Mouse (Mus musculus) inflammation-experienced regulatory T-cells, adult 6 months (primary cell): ENCODE data around the gene Grik3. TPM values are rescaled to one million over a fixed set of nuclear protein-coding genes. Genes with fewer than 3 reads are reported as not detected.
"Not testable (repeated sequence)": the region's sequence is repeated elsewhere in the genome, so short reads cannot be mapped to it uniquely, and the experiment has no call there.

Experiments used
- ATAC-seq: one replicate; pipeline ENCODE4 v1.8.0; 2017
- polyA plus RNA-seq, 3 experiments: library from polyadenylated mRNA; unstranded; fragments of 100-300 nt; shearing (Covaris generic); gene quantifications; one replicate each; pipeline ENCODE4 v1.2.1; 2017

The Grik3 gene
- polyA plus RNA-seq, 3 experiments from 2014 or later = not detected

DNA sequence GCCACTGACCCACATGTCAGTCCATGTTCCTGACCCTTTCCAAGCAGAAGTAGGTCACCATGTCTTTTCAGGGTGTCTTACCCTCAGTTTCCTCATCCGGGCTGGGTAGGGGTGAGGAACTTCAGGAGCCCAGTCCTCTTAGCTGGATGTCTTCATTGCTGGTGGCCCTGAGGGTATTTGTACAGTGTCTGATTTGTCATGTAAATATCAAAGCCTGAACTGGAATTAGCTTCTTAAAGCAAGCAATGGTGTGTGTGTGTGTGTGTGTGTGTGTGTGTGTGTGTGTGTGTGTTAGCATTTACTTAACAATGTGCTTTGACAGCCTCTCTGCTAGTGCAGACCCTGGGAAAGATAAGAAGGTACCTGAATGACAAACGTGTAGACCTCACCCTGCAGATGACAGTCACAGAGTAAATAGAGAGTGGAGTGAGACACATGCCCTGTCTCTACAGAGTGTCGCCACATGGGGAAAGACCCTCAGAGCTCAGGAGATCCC lies 109.1 kb downstream of the Grik3 start:
- no peak for ATAC-seq

DNA sequence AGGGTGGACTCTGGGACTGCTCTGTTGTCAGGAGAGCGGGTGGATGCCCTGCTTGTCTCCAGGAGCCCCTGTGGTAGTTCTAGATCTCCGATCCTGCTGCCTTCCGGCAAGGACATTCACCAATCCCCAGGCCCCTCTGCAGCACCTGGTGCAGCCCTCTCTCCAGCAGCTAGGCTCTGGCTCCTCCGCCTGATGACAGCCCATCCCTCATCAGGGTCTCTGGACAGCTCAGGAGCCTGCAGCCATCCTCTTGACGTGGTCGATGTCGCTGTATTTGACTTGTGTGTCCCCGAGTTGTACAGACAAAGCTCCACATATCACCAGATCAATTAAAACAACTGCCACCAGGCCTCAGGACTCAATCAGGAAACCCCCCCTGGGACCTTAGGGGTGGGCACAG lies 110.1 kb downstream of the Grik3 start:
- no peak for ATAC-seq

DNA sequence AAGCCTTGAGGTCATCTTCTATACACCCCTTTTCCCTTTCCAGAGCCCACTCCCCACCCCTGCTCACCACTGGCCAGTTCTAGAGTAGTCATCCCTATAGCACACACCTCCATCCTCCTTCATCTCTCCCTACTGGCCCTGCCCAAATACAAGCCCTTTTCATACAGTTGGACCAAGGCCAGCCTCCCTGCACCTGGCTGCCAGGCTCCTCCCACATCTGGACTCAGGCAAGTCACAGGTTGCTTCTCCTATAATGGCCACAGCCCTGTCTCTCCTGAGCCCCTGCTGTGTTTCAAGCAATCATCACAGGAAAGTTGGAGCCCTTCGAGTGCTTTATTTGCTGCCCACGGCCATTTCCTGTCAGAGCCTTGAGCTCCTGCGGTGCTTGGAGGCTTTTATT lies 110.8 kb downstream of the Grik3 start:
- no peak for ATAC-seq

DNA sequence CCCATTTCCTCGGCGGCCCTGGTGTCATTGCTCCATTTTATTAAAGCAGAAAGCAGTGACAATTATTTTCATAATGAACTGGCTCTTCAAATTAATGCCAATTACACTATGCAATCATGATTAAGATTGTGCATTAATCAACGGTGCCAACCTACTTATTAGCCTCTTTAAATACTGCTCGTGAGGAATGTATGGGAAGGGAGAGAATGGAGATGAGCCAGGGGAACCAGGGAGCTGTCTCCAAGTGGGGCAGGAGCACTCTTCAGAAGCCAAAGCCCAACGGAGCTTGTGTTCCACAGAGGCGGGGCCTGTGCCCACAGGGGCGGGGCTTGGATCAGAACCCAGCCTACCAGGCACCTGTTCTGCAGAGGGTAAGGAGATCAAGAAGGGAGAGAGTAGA lies 114.0 kb downstream of the Grik3 start:
- ATAC-seq = no peak

DNA sequence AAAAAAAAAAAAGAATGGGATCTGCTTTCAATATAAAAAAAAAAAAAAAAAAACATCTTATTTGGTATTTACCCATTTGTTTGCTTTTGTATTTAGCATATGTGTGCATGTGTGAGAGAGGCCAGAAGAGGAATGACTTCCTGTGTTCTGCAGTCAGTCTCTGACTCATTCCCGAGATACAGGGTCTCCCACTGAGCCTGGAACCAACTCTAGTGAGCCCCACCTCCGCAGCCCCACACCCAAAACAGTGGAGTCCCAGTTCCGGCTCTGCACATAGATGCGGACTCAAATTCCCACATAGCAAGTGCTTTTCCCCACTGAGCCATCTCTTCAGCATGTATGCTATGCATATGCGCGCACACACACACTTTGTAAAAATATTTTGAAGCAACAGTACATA lies 115.6 kb downstream of the Grik3 start:
- ATAC-seq = no peak

DNA sequence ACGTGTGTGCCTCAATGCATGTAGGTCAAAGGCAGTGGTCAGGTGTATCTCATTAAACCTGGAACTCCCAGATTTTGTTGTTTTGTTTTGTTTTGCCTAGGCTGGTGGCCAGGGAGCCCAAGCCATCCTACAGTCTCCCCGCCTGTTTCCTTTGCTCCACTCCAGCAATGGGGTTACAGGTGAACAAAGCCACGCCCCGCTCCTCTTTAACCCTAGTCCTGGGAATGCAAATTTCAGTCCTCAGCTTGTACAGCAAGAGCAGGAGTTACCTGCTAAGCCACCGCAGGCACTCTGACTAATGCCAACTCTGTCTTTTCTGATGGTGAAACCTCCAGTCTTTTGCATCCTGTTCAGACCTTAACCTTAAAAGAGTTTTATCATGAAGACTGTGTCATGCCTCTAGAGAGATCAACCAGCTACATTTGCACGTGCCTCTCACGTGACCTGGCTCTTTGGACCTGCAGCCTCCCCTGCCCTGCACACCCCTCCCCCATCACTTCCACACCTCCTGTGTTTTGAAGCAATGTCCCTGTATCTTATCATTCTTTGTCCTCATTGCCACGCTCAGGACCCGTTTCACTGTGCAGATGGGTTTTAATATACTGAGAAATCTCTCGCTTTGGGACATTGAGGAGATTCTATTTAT lies 117.0 kb downstream of the Grik3 start:
- no peak for ATAC-seq

DNA sequence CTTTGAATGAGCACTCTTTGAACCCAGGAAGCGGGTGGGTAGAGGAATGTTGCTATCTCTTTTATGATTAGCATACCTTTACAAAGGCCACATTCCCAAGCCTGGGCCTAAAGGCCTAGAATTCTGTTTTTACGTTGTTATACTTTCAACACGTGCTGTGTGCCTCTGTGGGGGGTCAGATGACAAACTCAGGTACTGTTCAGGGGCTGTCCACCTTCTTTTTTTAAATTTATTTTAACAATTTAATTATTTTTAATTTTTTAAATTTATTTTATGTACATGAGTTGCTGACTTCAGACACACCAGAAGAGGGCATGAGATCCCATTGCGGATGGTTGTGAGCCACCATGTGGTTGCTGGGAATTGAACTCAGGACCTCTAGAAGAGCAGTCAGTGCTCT lies 118.4 kb downstream of the Grik3 start:
- ATAC-seq = not testable (repeated sequence)

DNA sequence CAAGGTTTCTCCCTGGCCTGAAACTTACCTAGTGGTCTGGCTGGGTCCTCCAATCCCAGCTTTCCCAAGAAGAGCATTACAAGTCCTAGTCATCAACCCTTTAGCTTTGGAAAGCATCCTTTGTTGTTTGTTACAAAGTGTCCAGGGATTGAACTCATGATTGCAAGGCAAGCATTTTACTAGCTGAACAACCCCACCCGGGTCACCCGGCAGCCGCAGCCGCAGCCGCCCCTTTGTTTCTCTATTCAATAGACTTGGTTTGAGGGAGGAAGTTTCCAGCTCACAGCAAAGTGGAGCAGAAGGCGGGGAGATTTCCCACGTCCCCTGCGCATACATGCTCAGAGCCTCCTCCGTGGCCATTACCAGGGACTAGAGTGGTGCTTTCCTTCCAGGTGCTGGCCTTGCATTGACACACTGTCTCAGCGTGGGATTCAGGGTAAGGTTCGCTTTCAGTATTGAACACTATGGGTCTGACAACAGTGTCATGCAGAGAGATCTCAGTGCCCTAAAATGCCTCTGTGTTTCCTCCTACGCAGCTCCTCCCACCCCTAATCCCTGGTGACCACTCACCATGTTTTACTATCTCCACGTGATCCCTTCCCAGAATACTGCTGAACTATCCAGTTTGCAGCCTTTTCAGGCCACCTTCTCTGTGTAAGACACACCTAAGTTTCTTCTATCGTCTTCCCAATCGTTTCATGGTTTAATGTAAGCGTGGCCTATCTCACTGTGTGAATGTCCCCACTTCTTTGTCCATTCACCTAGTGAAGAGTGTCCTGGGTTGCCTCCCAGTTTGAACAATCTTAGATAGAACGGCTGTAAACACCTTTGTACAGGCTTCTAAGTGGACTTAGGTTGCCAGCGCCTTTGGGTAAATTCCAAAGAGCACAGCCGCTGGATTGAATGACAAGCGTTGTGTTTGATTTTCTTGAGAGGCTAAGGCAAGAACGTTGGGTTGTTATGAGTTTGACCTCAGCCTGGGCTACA lies 119.1 kb downstream of the Grik3 start:
- ATAC-seq = no peak

DNA sequence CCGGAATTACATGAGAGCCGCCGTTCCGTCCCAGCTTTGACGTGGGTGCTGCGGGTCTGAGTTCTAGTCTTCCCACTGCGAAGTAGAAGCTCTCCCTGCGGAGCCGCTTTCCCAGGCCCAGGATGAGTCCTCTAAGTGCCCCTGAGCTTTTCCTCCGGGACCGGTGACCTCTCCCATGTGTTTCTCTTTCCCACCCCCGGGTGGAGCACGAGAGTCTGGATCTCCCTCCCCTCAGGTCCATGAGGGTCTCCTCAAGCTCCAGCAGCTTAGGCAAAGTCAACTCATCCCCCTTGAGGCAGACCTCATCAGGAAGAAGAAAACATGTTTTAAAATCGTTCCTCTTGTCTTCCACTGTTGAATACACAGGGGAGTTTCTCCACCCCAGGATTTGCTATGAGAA lies 127.4 kb downstream of the Grik3 start:
- no peak for ATAC-seq

DNA sequence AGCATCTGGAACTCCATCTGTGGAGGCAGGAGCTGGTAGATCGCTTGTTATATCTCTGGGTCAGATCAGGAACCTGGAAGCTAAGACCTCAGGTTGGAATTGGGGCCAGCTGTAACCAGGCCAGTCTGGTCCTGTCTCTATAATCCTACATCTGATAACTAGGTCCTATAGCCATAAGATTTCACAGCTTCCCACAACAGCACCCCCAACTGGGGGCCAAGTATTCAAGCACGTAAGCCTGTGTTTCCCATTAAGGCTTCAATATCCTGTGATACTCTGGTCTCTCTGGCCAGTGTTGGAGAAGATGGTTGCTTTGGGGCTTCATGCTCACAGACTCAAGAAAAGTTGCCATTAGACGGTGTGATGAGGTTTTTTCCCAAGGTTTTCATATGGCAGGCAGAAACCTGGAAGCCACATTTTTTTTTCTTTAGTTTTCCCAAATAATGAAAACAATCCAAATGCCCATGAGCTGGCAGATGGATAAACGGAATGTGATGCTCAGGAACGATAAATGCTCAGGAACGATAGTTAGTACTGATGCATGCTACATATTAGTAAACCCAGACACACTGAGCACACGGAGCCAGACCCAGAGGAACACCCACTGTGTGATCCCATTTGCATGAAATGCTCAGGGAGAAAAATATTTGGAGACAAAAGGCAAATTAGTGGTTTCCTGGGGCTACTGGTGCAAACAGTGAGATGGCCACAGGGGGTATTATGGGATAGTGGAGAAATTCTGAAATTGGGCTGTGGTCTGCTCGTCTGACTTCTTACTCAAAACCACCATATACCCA lies 128.2 kb downstream of the Grik3 start:
- ATAC-seq = no peak

DNA sequence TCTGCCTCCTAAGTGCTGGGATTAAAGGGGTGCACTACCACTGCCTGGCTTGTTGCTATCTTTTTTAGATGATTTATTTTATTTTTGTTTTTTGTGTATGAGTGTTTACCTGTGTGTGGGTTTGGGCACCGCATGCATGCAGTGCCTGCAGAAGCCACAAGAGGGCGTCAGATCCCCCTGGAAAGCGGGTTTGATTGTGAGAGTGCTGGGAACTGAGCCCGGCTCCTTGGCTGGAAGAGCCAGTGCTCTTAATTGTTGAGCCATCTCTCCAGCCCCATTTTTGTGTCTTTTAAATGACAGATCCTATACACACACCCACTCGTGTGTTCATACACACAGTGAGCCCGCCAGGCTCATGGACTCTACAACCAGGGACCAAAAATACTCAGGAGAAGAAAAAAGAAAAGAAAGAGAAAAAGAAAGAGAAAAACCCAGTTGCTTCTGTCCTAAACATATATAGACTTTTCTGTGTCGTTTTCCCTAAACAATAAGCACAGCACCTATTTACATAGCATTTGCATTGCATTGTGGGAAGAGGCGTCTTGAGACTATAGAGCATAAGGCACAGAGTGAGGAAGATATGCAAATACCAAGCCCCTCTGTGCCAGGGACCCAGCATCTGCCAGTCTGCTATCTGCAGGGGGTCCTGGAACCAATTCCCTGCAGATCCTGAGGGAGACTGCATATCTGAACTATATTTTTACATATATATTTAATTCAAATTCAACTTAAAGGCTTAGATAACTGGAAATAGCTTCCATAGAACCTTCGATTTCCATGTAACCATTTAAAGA lies 134.6 kb downstream of the Grik3 start:
- ATAC-seq = no peak

DNA sequence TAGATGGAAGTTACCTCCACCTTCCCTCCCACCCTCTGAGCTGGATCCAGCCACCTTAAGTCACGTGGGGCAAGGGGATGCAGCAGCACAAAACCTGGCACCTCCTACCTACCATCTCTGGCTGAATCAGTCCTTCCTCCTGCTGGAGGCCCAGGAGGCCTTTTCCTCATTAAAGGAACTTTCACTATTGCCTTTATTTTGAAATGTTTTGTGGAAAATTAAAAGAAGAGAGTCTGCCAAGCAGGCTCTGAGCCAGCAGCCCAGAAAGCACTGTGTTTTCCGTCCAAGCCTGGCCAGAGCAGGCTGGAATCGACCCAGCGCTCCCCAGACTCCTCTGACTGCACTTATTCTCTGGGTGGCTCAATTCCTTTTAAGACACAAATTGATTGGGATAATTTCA lies 139.0 kb downstream of the Grik3 start:
- no peak for ATAC-seq

DNA sequence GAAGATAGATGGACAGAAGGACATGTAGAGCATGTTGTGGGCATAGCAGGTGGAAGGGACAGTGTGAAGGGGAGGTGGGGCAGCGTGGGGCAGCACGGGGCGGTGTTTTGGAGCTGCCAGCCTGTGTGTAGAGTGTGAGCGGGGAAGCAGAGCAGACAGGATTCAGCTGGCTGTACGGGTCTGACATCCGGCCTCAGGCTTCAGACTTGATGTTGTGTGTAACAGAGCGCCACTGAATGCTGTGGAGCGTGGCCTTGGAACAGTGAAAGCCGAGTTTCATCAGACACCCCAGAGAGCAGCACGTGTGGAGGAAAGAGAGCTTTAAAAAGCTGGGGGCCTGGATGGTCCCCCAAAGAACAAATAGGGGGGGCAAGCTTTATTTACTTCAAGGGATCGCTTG lies 144.5 kb downstream of the Grik3 start:
- no peak for ATAC-seq

DNA sequence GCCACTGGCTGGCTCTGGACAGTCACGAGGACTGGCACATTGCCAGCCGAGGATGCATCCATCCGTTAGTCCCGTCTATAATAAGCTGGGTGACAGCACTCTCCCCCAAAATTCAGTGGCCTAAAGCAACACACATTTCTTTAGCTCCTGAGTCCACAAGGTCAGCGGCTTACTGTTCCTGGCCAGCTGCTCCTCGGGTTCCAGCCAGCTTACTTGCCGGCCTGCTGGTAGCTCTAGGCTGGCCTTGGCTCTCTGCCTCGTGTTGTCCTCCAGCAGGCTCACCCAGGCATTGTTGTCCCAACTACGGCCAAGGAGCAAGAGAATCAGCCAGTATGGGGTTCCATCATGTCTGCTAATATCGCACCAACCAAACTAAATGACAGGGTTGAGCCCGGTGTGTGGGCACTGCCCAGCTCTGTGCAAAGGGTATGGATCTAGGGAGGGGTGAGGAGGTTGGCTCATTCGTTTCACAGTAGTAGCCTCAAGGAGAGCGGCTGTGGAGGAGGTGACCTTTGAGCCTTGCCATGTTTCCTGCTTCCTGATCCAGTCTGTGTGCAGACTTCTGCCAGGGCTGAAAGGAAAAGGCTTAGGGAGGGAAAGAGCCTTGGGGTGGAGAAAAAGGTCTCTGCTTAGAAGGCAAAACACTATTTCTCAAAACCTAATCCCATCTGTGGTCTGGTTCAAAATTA lies 146.3 kb downstream of the Grik3 start:
- ATAC-seq = no peak

DNA sequence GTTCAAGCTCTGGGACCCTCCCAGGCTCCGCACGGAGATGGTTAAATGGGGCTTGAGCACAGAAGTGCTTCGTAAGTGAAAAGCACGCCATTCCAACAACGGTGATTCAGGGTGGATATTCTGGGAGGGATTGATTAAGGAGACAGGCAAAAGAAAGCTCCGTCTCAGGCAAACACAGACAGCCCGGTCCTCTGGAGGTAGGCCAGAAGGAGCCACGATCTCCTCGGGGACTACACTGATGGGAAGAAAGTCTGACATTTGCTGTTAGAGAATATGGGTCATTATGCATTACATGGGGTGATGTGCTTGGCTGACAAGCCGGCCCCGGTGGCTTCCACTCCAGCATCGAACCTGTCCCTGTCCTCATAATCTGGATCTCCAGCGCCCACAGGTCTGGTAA lies 146.9 kb downstream of the Grik3 start:
- no peak for ATAC-seq

DNA sequence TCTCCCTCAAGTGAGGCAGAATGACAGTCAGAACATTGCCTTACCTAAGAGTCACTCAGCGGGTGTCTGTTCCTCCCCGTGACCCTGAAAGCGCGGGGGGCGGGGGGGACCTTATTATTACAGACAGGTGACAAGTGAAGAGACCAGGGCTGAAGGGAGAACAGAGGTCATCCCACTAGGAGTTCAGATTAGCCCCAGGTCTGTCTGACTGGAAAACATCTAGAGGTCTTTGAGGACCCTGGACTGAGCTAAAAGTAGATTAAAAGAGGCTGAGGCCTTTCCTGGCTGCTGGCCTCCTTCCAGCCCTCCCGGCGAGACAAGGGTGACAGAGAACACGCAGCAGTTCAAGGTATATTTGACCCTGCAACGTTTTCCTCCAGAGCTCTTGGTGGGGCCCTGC lies 150.0 kb downstream of the Grik3 start:
- no peak for ATAC-seq

DNA sequence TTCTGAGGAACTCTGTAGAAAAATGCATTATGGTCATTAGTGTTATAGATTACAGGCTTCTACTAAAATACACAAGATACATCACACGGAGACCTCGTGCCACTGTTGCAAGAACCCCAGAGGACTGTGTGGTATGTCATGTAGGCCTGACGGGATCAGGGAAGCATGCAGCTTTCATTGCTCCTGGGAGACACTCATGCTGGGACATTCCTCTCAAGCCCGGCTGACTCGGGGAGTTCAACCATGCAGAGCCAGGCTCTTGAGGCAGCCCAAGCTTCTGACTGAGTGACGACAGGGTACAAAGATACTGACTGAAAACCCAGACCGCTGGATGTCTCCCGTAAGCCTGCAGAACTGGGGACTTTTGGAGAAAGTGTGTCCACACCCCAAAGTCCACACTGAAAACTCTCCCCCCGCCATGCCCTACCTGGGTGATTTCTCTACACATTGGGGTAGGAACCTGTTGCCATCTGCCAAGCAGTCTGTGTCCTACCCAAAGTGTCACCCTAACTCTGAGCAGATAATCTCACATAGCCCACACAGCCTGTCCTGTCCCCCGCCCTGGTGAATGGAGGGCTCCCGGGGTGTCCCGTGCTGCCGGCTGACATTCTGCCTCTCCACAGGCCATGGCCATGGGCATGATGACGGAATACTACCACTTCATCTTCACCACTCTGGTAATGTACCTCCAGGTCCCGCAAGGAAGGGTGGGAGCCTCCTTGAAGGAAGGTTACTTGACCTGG lies 150.6 kb downstream of the Grik3 start:
- ATAC-seq = no peak

DNA sequence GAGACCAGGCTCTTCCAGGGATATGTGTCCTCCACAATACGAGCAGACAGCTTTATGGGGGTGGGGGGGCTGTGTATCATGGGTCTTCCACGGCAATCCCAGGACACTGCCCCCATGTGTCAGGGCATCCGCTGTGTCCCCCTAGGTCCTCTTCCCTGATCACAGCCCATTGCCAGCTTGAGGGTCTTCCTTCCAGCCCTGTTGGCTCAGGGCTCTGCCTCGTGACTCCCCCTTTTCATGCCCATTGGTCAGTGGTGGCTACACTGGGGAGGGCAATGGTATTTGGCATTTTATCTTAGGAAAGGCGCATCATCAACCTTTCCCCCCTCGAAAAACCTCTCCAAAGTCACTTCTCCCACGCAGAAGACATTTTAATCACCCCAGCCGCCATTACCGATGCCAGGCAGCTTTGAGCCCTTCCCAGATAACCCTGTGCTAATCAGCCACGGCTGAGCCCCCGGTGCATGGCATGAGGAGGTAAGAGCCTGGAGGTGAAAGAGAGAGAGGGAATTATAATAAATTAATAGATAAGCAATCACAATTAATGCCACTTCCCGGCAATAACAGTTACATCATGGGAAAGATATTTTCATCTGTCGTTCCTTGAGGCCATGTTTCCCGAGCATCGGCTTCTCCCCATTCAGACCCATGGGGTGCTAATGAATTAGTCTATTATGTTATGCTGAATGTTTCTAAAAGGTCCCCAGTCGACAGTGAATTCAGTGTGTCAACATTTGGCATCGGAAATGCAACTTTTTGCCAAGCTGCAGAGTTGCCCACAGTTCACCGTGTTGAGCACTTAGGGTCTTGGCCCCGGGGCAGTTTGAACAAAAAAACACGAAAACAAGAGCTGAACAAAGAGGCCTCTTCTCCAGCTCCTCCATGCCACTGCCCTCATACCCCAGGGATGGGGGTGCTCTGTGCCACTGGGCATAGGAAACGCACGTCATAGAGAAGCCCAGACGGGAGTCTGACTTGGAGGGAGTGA lies 154.4 kb downstream of the Grik3 start:
- ATAC-seq = no peak

DNA sequence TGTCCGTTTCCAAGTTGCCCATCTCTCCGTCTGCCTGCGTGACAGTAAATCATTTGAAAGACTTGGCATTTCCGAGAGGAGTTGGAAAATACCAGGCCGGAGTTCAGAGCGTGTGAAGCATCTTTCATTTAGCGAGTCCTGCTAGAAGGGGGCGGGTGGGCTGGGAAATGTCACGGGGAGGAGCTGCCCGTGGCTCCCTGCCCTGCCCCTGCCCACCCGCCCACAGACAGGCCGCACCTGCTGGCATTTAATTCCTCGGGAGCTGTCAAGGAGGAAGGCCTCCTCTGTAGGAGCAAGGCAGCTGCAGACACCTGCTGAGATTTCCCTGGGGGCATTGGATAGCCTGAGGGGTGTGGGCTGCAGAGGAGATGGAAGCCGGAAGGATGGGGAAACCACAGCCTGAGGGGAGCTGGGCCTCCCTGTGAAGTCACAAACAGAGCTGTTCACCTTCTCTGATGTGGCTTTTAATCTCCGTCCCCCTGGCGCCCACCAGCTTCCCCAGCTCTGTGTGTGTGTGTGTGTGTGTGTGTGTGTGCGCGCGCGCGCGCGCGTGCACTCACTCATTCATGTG lies 161.3 kb downstream of the Grik3 start:
- ATAC-seq = no peak
